Mouse (Mus musculus) CH12F3 (cell line): Measurements from ENCODE around the gene Gm45785.

Experiments used
- in situ Hi-C: fragments of 300-500 bp; cut with MboI; formaldehyde crosslinking; loops from 2 replicates; pipeline ENCODE4 v1.14.3; 2020; ENCODE audit warnings: low sequenced_read_pairs

Gm45785 gene

DNA sequence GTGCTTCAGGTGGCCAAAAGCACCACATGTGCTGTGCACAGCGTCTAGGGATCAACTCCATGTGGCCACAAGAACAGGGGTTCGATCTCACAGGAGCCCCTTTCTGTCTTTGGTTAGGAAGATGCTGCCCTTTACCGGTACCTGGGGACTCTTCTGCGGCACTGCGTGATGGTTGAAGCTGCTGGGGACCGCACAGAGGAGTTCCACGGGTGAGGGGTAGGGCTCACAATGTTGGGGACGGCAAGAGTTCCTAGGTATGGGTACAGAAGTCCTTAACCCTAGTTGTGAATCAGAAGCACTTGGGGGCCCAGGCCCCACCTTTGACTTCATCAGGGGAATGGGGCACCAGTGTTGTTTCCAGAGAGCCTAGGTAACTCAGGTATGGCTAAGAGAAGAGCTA lies 2.6 kb upstream of the Gm45785 start:
- in situ Hi-C loops, result no loop called here

DNA sequence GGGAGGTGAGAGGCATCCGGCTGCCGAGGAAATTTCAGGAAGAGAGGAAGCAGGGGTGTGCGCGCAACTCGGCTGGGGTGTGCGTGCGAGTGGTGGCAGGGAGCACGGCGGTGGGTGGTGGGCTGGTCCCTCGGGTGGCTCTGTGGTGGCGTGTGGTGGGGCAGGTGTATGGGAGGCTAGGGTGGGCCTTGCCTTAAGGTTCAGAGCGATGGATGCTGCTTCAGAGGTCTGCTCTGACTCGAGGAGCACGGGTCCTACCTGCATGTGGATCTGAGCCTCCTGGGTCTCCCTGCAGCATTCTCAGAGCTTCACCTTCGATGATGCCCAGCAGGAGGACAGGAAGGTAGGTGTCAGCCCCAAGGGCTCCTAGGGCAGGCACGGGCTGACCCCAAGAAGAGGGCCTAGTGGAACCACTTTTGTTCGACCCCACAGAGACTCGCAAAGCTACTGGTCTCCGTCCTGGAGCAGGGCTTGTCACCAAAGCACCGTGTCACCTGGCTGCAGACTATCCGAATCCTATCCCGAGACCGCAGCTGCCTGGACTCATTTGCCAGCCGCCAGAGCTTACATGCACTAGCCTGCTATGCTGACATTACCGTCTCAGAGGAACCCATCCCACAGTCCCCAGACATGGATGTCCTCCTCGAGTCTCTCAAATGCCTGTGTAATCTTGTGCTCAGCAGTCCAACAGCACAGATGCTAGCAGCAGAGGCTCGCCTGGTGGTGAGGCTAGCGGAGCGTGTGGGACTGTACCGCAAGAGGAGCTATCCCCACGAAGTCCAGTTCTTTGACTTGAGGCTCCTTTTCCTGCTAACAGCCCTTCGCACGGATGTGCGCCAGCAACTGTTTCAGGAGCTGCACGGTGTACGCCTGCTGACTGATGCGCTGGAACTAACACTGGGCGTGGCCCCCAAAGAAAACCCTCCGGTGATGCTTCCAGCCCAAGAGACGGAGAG lies 1.7 kb upstream of the Gm45785 start, which contains the start of gene Bet1l:
Gene Bet1l, minus strand, starts transcription at position 28 of the 956 bp plus-strand sequence.
- in situ Hi-C loops, result no loop called here

DNA sequence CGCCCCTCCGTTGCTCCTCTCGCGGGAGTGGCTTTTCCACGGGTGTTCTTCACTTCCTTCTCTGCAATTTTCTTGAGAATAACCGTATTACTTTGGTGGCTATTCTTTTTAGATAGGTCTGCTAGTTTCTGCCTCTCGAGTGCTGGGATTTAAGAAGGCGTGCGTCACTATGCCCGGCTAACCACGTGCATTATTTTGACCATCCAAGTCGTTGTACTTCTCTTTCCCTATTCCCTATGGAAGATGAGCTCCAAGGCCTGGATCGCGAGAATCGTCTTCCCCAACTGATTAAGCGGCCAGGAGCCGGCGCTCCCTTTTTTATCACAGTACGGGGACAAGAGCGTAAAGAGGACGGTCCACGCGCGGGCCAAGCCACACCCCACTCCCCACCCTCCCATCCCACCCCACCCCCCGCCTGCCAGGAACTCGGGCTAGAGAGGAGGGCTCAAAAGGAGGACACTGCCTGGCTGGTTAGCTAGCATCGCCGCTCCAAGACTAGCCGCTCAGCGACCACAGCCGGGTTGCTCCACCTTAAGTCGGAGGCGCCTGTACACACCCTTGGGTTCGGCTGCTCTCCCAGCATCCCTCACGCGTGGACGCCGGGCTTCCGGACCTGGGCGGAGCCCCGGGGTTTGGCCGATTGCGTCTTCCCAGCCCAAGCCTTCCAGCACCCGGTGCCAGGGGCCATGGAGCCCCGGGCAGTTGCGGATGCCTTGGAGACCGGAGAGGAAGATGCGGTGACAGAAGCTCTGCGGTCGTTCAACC lies 836 bp upstream of the Gm45785 start, which contains the start of gene Ric8a:
Gene Ric8a, plus strand, starts transcription at position 173 of the 765 bp plus-strand sequence.
- in situ Hi-C loops, result no loop called here

DNA sequence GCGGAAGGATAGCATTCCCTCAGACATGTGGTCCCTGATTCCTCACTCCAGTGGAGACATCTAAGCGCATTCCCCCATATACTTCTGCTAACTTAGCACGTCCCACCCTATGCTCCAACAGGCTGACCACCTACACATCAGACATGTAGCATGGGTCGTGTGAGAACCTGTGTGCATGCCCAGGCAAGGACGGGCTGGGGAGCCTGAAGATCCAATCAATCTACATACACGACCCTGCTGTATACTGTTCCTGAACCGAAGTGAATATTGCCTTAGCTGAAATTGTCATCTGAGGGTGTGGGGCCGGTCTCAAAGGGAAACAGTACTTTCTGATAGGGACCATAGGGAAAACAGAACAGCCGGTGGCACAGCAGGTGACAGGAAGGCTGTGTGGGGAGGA lies 950 bp downstream of the Gm45785 start:
- in situ Hi-C loops, result no loop called here

- in situ Hi-C loops, result no loop called here
Measured at GRCm38 (mm10) chr7:140854483-140854882, 1.6 kb downstream of the Gm45785 start.

DNA sequence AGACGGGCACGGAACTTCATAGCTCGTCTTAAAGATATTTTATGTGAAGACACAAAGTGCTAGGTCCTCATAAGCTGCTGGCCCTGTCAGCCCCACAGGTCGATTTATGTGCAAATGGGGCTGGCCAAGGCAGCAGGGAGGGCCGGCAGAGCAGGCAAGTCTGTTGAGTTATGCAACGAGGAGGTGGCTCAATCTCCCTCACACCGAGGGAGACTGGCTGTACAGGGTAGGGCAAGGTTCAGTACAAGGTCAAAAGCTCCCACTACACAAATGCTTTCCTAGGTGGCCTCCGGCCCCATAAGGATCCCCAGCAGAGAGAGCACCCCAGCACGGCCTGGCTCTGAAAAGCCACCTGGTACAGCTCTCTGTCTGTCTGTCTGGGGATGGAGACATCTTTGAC lies 2.7 kb downstream of the Gm45785 start:
- in situ Hi-C loops, result no loop called here

DNA sequence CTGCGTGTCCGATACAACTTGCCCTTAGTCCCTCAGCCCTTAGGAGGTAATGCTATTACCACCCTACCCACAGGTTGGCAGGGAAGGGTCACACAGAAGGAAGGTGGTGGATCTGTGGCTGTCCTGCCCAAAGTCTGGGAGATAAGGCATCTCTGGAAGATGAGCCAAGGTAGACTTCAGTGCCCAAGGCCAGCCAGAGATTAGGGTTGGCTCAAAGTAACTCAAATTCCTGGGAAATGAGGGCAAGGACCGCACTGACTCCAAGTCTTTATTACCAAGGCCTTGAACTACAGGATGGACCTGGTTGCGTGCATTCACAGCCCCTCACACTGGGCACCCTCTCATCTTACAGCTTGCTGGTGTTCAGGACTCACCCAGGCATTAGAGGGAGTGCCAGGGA lies 4.2 kb downstream of the Gm45785 start:
- in situ Hi-C loops, result no loop called here

DNA sequence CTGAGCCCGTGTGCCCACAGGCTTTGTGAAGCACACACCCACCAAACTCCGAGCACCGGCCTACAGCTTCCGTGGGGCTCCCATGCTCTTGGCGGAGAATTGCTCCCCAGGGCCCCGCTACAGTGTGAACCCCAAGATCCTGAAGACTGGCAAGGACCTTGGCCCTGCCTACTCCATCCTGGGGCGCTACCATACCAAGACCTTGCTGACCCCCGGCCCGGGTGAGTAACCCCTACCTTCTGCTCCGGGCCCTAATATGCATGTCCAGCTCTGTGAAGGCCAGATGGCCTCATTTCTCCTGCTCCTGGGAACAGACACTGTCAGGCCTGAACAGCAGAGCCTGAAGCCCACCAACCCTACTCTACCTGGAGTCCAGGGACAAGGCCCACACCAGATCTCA lies 7.5 kb downstream of the Gm45785 start:
- in situ Hi-C loops, result no loop called here

DNA sequence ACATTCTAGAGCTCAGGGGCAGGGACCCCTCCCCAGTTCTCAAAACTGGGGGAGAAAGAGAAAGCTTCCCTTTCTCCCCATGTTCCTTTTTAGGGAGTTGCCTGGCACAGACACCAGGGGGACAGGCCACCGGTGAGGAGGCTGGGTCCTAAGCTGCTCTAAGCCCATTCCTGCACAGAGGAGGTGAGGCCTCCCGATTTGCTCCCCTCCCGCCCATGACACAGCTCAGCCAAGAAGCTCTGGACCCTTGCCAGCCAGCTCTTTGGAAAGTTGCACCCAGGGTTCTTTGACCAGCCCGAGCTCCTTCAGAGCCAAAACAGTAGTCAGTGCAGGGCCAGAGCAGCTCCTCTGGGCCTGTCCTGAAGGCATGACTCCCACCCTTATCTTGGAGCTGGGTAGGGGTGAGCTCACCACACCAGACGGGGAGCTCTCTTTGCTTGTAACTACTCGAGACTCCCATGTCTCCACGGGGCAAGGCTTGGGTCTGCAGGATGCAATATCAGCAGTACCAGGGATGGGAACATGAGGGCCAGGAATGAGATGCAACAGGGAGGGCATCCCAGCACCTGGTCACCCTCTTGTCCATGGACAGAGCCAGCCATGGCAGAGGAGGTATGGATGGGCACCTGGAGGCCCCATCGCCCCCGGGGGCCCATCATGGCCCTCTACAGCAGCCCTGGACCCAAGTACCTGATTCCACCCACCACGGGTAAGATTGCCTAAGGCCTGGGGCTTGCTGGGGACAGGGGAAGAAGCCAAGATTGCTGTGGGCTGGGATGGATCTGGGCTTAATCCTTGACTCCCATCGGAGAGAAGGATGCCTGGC lies 8.2 kb downstream of the Gm45785 start, which contains the start of gene Odf3:
Gene Odf3, plus strand, starts transcription at position 51 of the 826 bp plus-strand sequence.
- in situ Hi-C loops, result no loop called here

GRCm38 (mm10) chr7:140846676-140847075 lies 9.5 kb downstream of the Gm45785 start:
- in situ Hi-C loops, result no loop called here

- in situ Hi-C loops, result no loop called here
Measured at GRCm38 (mm10) chr7:140845683-140846082, 10.4 kb downstream of the Gm45785 start.

DNA sequence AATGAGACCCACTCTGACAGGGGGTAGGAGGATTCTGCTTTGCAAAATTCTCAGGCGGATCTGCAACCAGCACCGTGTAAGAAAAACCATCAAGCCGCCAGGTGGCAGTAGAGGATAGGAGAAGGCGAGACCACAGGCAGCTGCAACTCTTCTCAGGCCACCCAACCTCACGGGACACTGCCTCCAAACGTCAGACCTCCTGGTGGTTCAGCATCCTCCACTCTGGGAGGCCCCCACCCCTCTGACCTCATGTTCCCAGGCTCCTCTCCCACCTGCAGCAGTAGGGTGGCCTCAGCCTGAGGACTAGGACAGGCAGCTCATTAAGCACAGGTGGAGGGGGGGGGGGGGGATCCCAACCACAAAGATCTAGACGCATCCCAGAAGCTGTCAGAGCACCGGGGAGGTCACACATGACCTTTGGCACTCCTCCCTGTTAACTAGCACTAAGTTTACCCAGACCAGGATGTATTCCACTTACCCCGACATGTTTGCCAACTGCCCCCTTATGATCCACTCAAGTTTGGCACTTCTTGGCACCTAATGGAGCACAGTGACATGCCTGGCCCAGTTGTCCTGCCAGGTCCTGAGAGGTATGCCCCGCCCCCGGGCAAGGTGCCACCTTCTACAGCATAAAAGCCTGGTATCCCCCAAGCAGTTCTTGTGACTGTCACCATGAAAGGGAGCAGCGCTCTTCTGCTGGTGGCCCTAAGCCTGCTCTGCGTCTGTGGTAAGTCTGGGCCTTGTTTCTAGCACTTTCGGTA lies 11.0 kb downstream of the Gm45785 start, which contains the start of gene Scgb1c1:
Gene Scgb1c1, plus strand, starts transcription at position 643 of the 761 bp plus-strand sequence.
- in situ Hi-C loops, result loop anchor here (5.0 kb wide), 2 partner anchors 57 to 207 kb away; partner anchors contain the start of gene Cox8b

GRCm38 (mm10) chr7:140843806-140844205 lies 12.3 kb downstream of the Gm45785 start:
- in situ Hi-C loops, result loop anchor here (5.0 kb wide), 2 partner anchors 58 to 208 kb away; partner anchors contain the start of gene Cox8b

GRCm38 (mm10) chr7:140840750-140841735 lies 15.1 kb downstream of the Gm45785 start:
- in situ Hi-C loops, result loop anchor here (5.0 kb wide), 2 partner anchors 61 to 211 kb away; partner anchors contain the start of gene Cox8b

- in situ Hi-C loops, result no loop called here
Measured at GRCm38 (mm10) chr7:140839556-140839955, 16.6 kb downstream of the Gm45785 start.

- in situ Hi-C loops, result no loop called here
Measured at GRCm38 (mm10) chr7:140836243-140837115, 19.7 kb downstream of the Gm45785 start.

- in situ Hi-C loops, result no loop called here
Measured at GRCm38 (mm10) chr7:140835758-140836087, 20.4 kb downstream of the Gm45785 start.
